Mouse (Mus musculus): ENCODE measurements around the gene Cep131. TPM values are rescaled to one million over a fixed set of nuclear protein-coding genes. Genes with fewer than 3 reads are reported as not detected.
A peak's percentile ranks its signal among the peaks of the same experiment; 100 is the strongest.

The Cep131 gene
- polyA plus RNA-seq (2015; fragmentation: Nextera tagmentation; extraction: Ambion mirVana), result 35.0 and 35.6 TPM in 2 replicates

- peak within 1 kb of the TSS; percentile 89 for H3K27ac ChIP-seq
- H3K36me3 ChIP-seq (replicated peaks), result peaks cover 17% of the 10 kb centered on the region; the same call in 1 of the 2 replicates
- H3K4me2 ChIP-seq, result peak within 1 kb of the TSS; percentile 70
- no peaks in the 10 kb centered on the region for H3K9me3 ChIP-seq
- 0% methylated on average over 42 of the region's 42 CpGs for WGBS
- peak within 1 kb of the TSS; percentile 86 for H3K4me3 ChIP-seq
- no peaks in the 10 kb centered on the region for H3K27me3 ChIP-seq (replicated peaks)
- ATAC-seq (replicated peaks), result peak; percentile 99
- peaks cover 18% of the 10 kb centered on the region for H3K4me1 ChIP-seq
- H3K9ac ChIP-seq, result peak within 1 kb of the TSS; percentile 98
These were observed at the start of gene Cep131 for GRCm38 (mm10) chr11:120086702-120087152. Gene Cep131, minus strand, starts transcription at chr11:120086827.

GRCm38 (mm10) chr11:120136195-120136594 lies 49.6 kb upstream of the Cep131 start:
- Histone ChIP-seq H3K36me3 (replicated peaks) (0 out of 2 replicates have a peak, but pooled peaks cover 9% of the 10 kb centered on the region), H3K4me2 (no peak overlapping the region), H3K9me3 (no peaks in the 10 kb centered on the region), H3K27ac (no peak overlapping the region), H3K27me3 (replicated peaks) (no peaks in the 10 kb centered on the region), H3K4me1 (peaks cover 7% of the 10 kb centered on the region; the same call in 1 of the 2 replicates), H3K4me3 (no peak overlapping the region), H3K9ac (no peak overlapping the region)
- no peak for ATAC-seq (replicated peaks)
- 81% methylated on average over 8 of the region's 8 CpGs for WGBS

- no peak overlapping the region for H3K27ac ChIP-seq
- peaks cover 7% of the 10 kb centered on the region; the same call in 1 of the 2 replicates for H3K4me1 ChIP-seq
- no peak overlapping the region for H3K4me2 ChIP-seq
- no peak for ATAC-seq (replicated peaks)
- H3K9ac ChIP-seq, result no peak overlapping the region
- peaks cover 9% of the 10 kb centered on the region; the same call in 1 of the 2 replicates for H3K36me3 ChIP-seq (replicated peaks)
- H3K27me3 ChIP-seq (replicated peaks), result no peaks in the 10 kb centered on the region
- H3K4me3 ChIP-seq, result no peak overlapping the region
- H3K9me3 ChIP-seq, result no peaks in the 10 kb centered on the region
- WGBS, result 96% methylated on average over 9 of the region's 9 CpGs
These were observed 48.4 kb upstream of the Cep131 start for GRCm38 (mm10) chr11:120134847-120135530.

- H3K27me3 ChIP-seq (replicated peaks), result no peaks in the 10 kb centered on the region
- H3K9ac ChIP-seq, result no peak overlapping the region
- ATAC-seq (replicated peaks), result no peak
- H3K4me1 ChIP-seq, result peaks cover 7% of the 10 kb centered on the region; the same call in 1 of the 2 replicates
- H3K27ac ChIP-seq, result no peak overlapping the region
- H3K36me3 ChIP-seq (replicated peaks), result peaks cover 17% of the 10 kb centered on the region; the same call in 1 of the 2 replicates
- H3K4me2 ChIP-seq, result no peak overlapping the region
- no peak overlapping the region for H3K4me3 ChIP-seq
- 94% methylated on average over 5 of the region's 5 CpGs for WGBS
- no peaks in the 10 kb centered on the region for H3K9me3 ChIP-seq
These were observed 47.5 kb upstream of the Cep131 start for GRCm38 (mm10) chr11:120134148-120134547.

- Histone ChIP-seq H3K36me3 (replicated peaks) (peaks cover 26% of the 10 kb centered on the region; the same call in 1 of the 2 replicates), H3K9me3 (no peaks in the 10 kb centered on the region), H3K4me3 (no peak overlapping the region), H3K9ac (no peak overlapping the region), H3K27me3 (replicated peaks) (no peaks in the 10 kb centered on the region), H3K27ac (no peak overlapping the region), H3K4me1 (no peaks in the 10 kb centered on the region), H3K4me2 (no peak overlapping the region)
- WGBS, result 68% methylated on average over 7 of the region's 7 CpGs
- ATAC-seq (replicated peaks), result no peak
These were observed 42.7 kb upstream of the Cep131 start for GRCm38 (mm10) chr11:120129281-120129680.

GRCm38 (mm10) chr11:120126845-120127244 lies 40.2 kb upstream of the Cep131 start:
- Histone ChIP-seq H3K4me1 (no peaks in the 10 kb centered on the region), H3K9me3 (no peaks in the 10 kb centered on the region), H3K9ac (no peak overlapping the region), H3K27me3 (replicated peaks) (no peaks in the 10 kb centered on the region), H3K4me2 (no peak overlapping the region), H3K36me3 (replicated peaks) (peaks cover 19% of the 10 kb centered on the region; the same call in 1 of the 2 replicates), H3K4me3 (no peak overlapping the region), H3K27ac (no peak overlapping the region)
- no peak for ATAC-seq (replicated peaks)
- WGBS, result 83% methylated on average over 2 of the region's 2 CpGs

GRCm38 (mm10) chr11:120122126-120122525 lies 35.5 kb upstream of the Cep131 start:
- H3K4me1 ChIP-seq, result peaks cover 8% of the 10 kb centered on the region; the same call in 1 of the 2 replicates
- no peaks in the 10 kb centered on the region; the same call in 1 of the 2 replicates for H3K36me3 ChIP-seq (replicated peaks)
- no peak for ATAC-seq (replicated peaks)
- H3K4me3 ChIP-seq, result no peak overlapping the region
- H3K9me3 ChIP-seq, result no peaks in the 10 kb centered on the region
- 86% methylated on average over 12 of the region's 12 CpGs for WGBS
- no peak overlapping the region for H3K9ac ChIP-seq
- no peaks in the 10 kb centered on the region for H3K27me3 ChIP-seq (replicated peaks)
- H3K27ac ChIP-seq, result no peak overlapping the region
- no peak overlapping the region for H3K4me2 ChIP-seq

GRCm38 (mm10) chr11:120120642-120121420 lies 34.2 kb upstream of the Cep131 start:
- no peak for ATAC-seq (replicated peaks)
- 77% methylated on average over 17 of the region's 17 CpGs for WGBS
- Histone ChIP-seq H3K4me2 (no peak overlapping the region), H3K4me1 (peaks cover 8% of the 10 kb centered on the region; the same call in 1 of the 2 replicates), H3K9me3 (no peaks in the 10 kb centered on the region), H3K9ac (no peak overlapping the region), H3K27ac (no peak overlapping the region), H3K27me3 (replicated peaks) (no peaks in the 10 kb centered on the region), H3K4me3 (no peak overlapping the region), H3K36me3 (replicated peaks) (no peaks in the 10 kb centered on the region)

- Histone ChIP-seq H3K4me2 (no peak overlapping the region), H3K27me3 (replicated peaks) (no peaks in the 10 kb centered on the region), H3K4me3 (no peak overlapping the region), H3K4me1 (peaks cover 8% of the 10 kb centered on the region; the same call in 1 of the 2 replicates), H3K9ac (no peak overlapping the region), H3K27ac (0 out of 2 replicates have a peak overlapping the region, but pooled peaks have one; percentile 49), H3K36me3 (replicated peaks) (no peaks in the 10 kb centered on the region; the same call in 1 of the 2 replicates), H3K9me3 (no peaks in the 10 kb centered on the region)
- 78% methylated on average over 10 of the region's 10 CpGs for WGBS
- ATAC-seq (replicated peaks), result no peak
These were observed 33.4 kb upstream of the Cep131 start for GRCm38 (mm10) chr11:120119936-120120541.

GRCm38 (mm10) chr11:120119108-120119507 lies 32.5 kb upstream of the Cep131 start:
- Histone ChIP-seq H3K4me3 (no peak overlapping the region), H3K9me3 (no peaks in the 10 kb centered on the region), H3K4me2 (no peak overlapping the region), H3K27me3 (replicated peaks) (no peaks in the 10 kb centered on the region), H3K27ac (no peak overlapping the region), H3K36me3 (replicated peaks) (peaks cover 2% of the 10 kb centered on the region; the same call in 1 of the 2 replicates), H3K4me1 (peaks cover 8% of the 10 kb centered on the region; the same call in 1 of the 2 replicates), H3K9ac (no peak overlapping the region)
- no peak for ATAC-seq (replicated peaks)
- WGBS, result 94% methylated on average over 7 of the region's 7 CpGs

- no peak overlapping the region for H3K4me3 ChIP-seq
- no peak overlapping the region for H3K9ac ChIP-seq
- H3K4me2 ChIP-seq, result no peak overlapping the region
- WGBS, result 89% methylated on average over 2 of the region's 2 CpGs
- peaks cover 8% of the 10 kb centered on the region; the same call in 1 of the 2 replicates for H3K4me1 ChIP-seq
- H3K9me3 ChIP-seq, result no peaks in the 10 kb centered on the region
- no peak overlapping the region for H3K27ac ChIP-seq
- ATAC-seq (replicated peaks), result no peak
- H3K36me3 ChIP-seq (replicated peaks), result peaks cover 2% of the 10 kb centered on the region; the same call in 1 of the 2 replicates
- H3K27me3 ChIP-seq (replicated peaks), result no peaks in the 10 kb centered on the region
These were observed 31.0 kb upstream of the Cep131 start for GRCm38 (mm10) chr11:120117626-120118025.

Data from midbrain, embryonic 15.5 days (tissue).